Mouse (Mus musculus) hindbrain, embryonic 15.5 days (tissue): ENCODE data around the gene S100a1. TPM values are rescaled to one million over a fixed set of nuclear protein-coding genes. Genes with fewer than 3 reads are reported as not detected.
A peak's percentile ranks its signal among the peaks of the same experiment; 100 is the strongest.

Source experiments
- ATAC-seq: fragments of 200-750 bp; cut with Nextera tagmentation; 2 replicates; pipeline ENCODE4 v1.8.0; 2017; ENCODE audit warnings: low read depth, moderate number of reproducible peaks, moderate TSS enrichment; ENCODE audit not compliant: low FRiP score
- H3K27ac ChIP-seq: fragments of 300-500 bp; sonication (generic); replicated peaks from 2 replicates; pipeline ENCODE4 v1.5.1; 2015; ENCODE audit warnings: mild to moderate bottlenecking, inconsistent platforms
- H3K27me3 ChIP-seq: fragments of 300-500 bp; sonication (generic); 2 replicates; pipeline ENCODE4 v1.6.1; 2015; ENCODE audit warnings: control low read depth, inconsistent platforms
- H3K36me3 ChIP-seq: fragments of 300-500 bp; sonication (generic); 2 replicates; pipeline ENCODE4 v1.6.1; 2015; ENCODE audit warnings: control low read depth, inconsistent platforms
- H3K4me1 ChIP-seq: fragments of 300-500 bp; sonication (generic); replicated peaks from 2 replicates; pipeline ENCODE4 v1.6.1; 2015; ENCODE audit warnings: control low read depth, inconsistent platforms
- H3K4me2 ChIP-seq: fragments of 300-500 bp; sonication (generic); 2 replicates; pipeline ENCODE4 v1.6.1; 2015; ENCODE audit warnings: moderate library complexity, mild to moderate bottlenecking, inconsistent platforms
- H3K4me3 ChIP-seq: fragments of 300-500 bp; sonication (generic); 2 replicates; pipeline ENCODE4 v1.5.1; 2015; ENCODE audit warnings: mild to moderate bottlenecking, inconsistent platforms
- H3K9ac ChIP-seq: fragments of 300-500 bp; sonication (generic); 2 replicates; pipeline ENCODE4 v1.6.1; 2015; ENCODE audit warnings: inconsistent platforms
- H3K9me3 ChIP-seq: fragments of 300-500 bp; sonication (generic); 2 replicates; pipeline ENCODE4 v1.6.1; 2016; ENCODE audit warnings: control low read depth, inconsistent platforms
- WGBS: fragments of 180-500 bp; shearing (Covaris S2); methylation state at CpG from one replicate; pipeline ENCODE4 v1.1.7; 2015; 5-methylcytosine and 5-hydroxymethylcytosine counted together
- polyA plus RNA-seq: library from polyadenylated mRNA; unstranded; fragments of >200 nt; fragmentation: Nextera tagmentation; extraction: Ambion mirVana; gene quantifications from 2 replicates; pipeline ENCODE4 v1.2.1, GENCODE M21; 2015

S100a1 gene
- polyA plus RNA-seq = 19.9 and 23.6 TPM in 2 replicates

GRCm38 (mm10) chr3:90513796-90514590 is at the start of gene S100a1, which contains the start of gene S100a13:
Gene S100a1, minus strand, starts transcription at chr3:90514392.
Gene S100a13, plus strand, starts transcription at chr3:90514435.
- no peak for ATAC-seq
- no peak within 1 kb of the TSS for H3K27ac ChIP-seq
- peaks cover 14% of the 10 kb centered on the region for H3K4me1 ChIP-seq
- H3K9me3 ChIP-seq = no peaks in the 10 kb centered on the region
- peak within 1 kb of the TSS; percentile 34 for H3K4me3 ChIP-seq
- H3K27me3 ChIP-seq = peaks cover 33% of the 10 kb centered on the region
- peak within 1 kb of the TSS; percentile 67 for H3K4me2 ChIP-seq
- H3K9ac ChIP-seq = peak within 1 kb of the TSS; percentile 30; the same call in 1 of the 2 replicates
- no peaks in the 10 kb centered on the region for H3K36me3 ChIP-seq
- WGBS = 4% methylated on average over 25 of the region's 25 CpGs

GRCm38 (mm10) chr3:90560008-90560628 is 45.9 kb upstream of the S100a1 start, which contains the start of gene S100a3:
Gene S100a3, plus strand, starts transcription at chr3:90560578.
- Histone ChIP-seq H3K9ac (no peak within 1 kb of the TSS), H3K4me3 (no peak within 1 kb of the TSS), H3K4me2 (no peak within 1 kb of the TSS), H3K36me3 (no peaks in the 10 kb centered on the region), H3K9me3 (no peaks in the 10 kb centered on the region), H3K27me3 (no peaks in the 10 kb centered on the region), H3K4me1 (no peaks in the 10 kb centered on the region), H3K27ac (no peak within 1 kb of the TSS)
- WGBS = 84% methylated on average over 6 of the region's 6 CpGs
- ATAC-seq = no peak

- no peaks in the 10 kb centered on the region for H3K4me1 ChIP-seq
- H3K36me3 ChIP-seq = no peaks in the 10 kb centered on the region
- WGBS = 30% methylated on average over 5 of the region's 5 CpGs
- H3K9ac ChIP-seq = no peak overlapping the region
- no peak overlapping the region for H3K4me2 ChIP-seq
- no peaks in the 10 kb centered on the region for H3K9me3 ChIP-seq
- no peak overlapping the region for H3K27ac ChIP-seq
- no peaks in the 10 kb centered on the region for H3K27me3 ChIP-seq
- peak; percentile 93 for ATAC-seq
- no peak overlapping the region for H3K4me3 ChIP-seq
These were observed 41.8 kb upstream of the S100a1 start for GRCm38 (mm10) chr3:90555954-90556353.

GRCm38 (mm10) chr3:90552231-90552630 is 38.0 kb upstream of the S100a1 start:
- WGBS = 80% methylated on average over 2 of the region's 2 CpGs
- no peak overlapping the region for H3K4me3 ChIP-seq
- no peak overlapping the region for H3K9ac ChIP-seq
- no peaks in the 10 kb centered on the region for H3K4me1 ChIP-seq
- H3K27me3 ChIP-seq = no peaks in the 10 kb centered on the region
- no peaks in the 10 kb centered on the region for H3K9me3 ChIP-seq
- no peaks in the 10 kb centered on the region for H3K36me3 ChIP-seq
- H3K4me2 ChIP-seq = no peak overlapping the region
- H3K27ac ChIP-seq = no peak overlapping the region
- no peak for ATAC-seq

DNA sequence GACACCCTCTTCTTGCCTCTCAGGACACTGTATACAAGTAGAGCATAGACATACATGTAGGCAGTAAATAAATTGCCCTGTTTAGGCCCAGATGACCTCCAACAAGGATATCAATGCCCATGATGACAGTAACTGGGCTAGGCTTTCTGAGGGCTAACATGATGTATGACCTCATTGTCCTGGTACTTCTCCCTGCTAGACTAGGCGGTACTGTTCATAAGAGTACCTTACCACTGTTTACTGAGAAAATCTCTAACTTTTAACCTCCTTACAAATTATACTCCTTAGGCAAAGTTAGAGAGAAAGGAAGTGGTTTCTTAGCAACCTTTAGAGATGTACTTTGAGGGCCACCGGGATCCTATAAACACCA is 36.2 kb upstream of the S100a1 start:
- H3K4me1 ChIP-seq = no peaks in the 10 kb centered on the region
- ATAC-seq = no peak
- H3K4me2 ChIP-seq = no peak overlapping the region
- H3K9ac ChIP-seq = no peak overlapping the region
- no peaks in the 10 kb centered on the region for H3K9me3 ChIP-seq
- no peak overlapping the region for H3K4me3 ChIP-seq
- H3K27me3 ChIP-seq = no peaks in the 10 kb centered on the region
- no peaks in the 10 kb centered on the region for H3K36me3 ChIP-seq
- WGBS = 94% methylated on average over 2 of the region's 2 CpGs
- no peak overlapping the region for H3K27ac ChIP-seq

DNA sequence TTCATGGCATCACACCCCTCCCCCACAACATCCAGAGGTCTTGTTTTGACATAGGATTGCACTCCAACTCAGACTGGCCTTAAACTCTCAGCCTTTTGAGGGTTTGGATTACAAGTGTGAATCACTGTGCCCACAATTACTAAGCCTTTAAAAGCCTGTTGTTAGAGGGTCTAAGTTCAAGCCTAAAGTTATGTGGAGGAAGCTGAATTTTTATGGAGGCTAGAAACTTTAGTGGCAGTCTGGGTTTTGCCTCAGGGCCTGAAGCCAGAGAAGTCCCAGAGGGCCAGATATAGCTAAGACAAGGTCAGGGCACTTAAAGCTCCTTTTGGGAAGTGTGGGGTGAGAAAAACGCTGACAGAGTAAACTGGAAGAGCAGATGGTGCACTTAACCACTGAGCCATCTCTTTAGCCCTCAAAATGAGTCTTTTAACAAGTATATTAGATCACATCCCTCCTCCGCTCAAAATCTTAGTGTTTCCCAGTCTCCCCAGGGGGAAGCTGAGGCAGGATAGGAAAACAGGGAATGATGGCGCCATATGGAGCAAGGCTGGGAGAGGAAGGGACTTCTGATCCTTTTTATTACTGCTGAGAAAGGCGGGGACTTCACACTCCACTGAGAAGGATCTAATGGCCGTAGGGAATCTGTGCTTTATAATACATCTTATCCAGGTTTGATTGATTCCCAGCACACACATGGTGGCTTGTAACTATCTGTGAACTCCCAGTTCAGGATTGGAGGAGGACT is 35.7 kb upstream of the S100a1 start:
- H3K9me3 ChIP-seq = no peaks in the 10 kb centered on the region
- H3K4me2 ChIP-seq = no peak overlapping the region
- no peaks in the 10 kb centered on the region for H3K36me3 ChIP-seq
- no peak overlapping the region for H3K9ac ChIP-seq
- no peak overlapping the region for H3K27ac ChIP-seq
- no peak for ATAC-seq
- no peaks in the 10 kb centered on the region for H3K4me1 ChIP-seq
- no peak overlapping the region for H3K4me3 ChIP-seq
- H3K27me3 ChIP-seq = no peaks in the 10 kb centered on the region
- WGBS = 64% methylated on average over 5 of the region's 5 CpGs

DNA sequence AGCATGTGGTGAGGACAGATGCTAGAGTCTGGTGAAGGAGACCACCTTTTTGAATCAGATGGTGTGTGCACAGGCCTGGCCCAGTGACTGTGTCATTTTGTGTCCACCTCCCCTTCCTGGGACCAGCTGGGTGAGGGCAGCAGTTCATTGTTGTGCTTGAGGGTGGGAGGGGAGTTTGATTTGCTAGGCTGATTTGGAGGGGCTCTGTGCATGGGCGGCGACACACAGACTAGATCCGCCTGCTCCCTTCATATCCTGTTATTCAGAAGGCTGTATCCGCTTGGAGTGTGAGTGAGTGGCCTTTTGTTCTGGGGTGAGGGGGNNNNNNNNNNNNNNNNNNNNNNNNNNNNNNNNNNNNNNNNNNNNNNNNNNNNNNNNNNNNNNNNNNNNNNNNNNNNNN is 26.7 kb upstream of the S100a1 start:
- 0 out of 2 replicates have a peak, but pooled peaks cover 4% of the 10 kb centered on the region for H3K4me1 ChIP-seq
- H3K36me3 ChIP-seq = no peaks in the 10 kb centered on the region
- H3K27ac ChIP-seq = no peak overlapping the region
- H3K4me3 ChIP-seq = no peak overlapping the region
- no peak overlapping the region for H3K9ac ChIP-seq
- peak overlapping the region; percentile 21; the same call in 1 of the 2 replicates for H3K4me2 ChIP-seq
- peak; percentile 67 for ATAC-seq
- WGBS = 34% methylated on average over 4 of the region's 4 CpGs
- no peaks in the 10 kb centered on the region for H3K9me3 ChIP-seq
- H3K27me3 ChIP-seq = no peaks in the 10 kb centered on the region

DNA sequence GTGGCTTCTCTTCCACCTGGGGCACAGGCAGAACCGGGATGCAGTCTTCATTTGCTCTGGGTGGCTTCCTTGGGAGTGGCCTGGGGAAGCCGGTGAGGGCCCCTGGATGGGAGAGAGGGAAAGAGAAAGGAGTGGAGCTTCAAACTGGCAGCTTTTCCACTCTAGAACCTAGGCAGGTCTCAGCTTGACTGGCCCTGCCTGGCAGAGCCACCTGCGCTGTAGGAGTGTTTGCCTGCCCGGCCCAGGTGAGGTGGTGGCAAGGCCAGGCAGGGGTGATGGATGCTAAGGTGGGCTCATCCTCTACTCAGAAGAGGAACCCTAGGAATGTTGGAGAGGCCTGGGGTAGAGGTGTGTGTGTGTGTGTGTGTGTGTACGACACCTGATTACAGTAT is 23.7 kb upstream of the S100a1 start:
- no peaks in the 10 kb centered on the region for H3K27me3 ChIP-seq
- ATAC-seq = no peak
- 0 out of 2 replicates have a peak, but pooled peaks cover 4% of the 10 kb centered on the region for H3K4me1 ChIP-seq
- no peak overlapping the region for H3K4me3 ChIP-seq
- no peak overlapping the region for H3K27ac ChIP-seq
- H3K36me3 ChIP-seq = no peaks in the 10 kb centered on the region
- H3K9me3 ChIP-seq = no peaks in the 10 kb centered on the region
- no peak overlapping the region for H3K4me2 ChIP-seq
- H3K9ac ChIP-seq = no peak overlapping the region
- WGBS = 87% methylated on average over 5 of the region's 5 CpGs

DNA sequence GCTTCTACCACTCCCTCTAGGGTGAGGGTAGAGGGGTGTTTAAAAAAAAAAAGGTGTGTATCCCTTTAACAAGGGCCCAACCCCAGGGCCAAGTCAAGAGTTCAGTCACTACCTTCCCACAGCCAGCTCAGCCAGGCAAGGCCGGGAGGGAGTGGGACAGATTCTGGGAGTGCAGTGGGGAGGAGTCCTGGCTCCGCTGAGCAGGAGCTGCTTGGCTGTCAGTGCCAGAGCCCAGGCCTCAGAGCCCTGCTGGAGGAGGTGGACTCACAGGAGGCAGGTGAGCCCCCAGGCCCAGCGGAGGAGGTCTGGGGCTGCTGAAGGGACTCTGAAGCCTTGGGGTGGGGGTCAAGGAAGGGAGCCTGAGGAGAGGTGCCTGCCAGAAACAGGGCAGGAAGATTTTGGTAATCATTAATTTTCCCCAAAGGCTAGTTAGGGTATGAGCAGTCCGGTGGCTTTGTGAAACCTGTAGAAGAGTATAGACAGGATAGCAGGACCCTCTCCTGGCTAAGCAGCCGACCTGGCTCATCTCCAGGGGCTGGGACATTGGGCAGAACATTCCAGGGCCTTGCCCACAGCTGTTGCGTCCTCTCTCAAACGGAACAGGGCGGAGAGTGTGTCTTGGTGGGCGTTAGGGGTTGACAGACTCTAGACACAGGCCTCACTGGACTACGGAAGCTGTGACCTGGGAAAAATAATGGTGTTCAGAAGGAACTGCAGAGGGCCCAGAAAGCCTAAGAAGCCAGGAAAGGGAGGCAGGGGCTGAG is 23.1 kb upstream of the S100a1 start, which contains the start of gene S100a16:
Gene S100a16 (plus strand): TSS at position 114 of the 764 bp plus-strand sequence.
- H3K4me1 ChIP-seq = 0 out of 2 replicates have a peak, but pooled peaks cover 4% of the 10 kb centered on the region
- H3K27me3 ChIP-seq = no peaks in the 10 kb centered on the region
- H3K9me3 ChIP-seq = no peaks in the 10 kb centered on the region
- no peak within 1 kb of the TSS for H3K9ac ChIP-seq
- ATAC-seq = no peak; the same call in 1 of the 2 replicates
- H3K36me3 ChIP-seq = no peaks in the 10 kb centered on the region
- H3K4me3 ChIP-seq = no peak within 1 kb of the TSS
- H3K4me2 ChIP-seq = peak within 1 kb of the TSS; percentile 7; the same call in 1 of the 2 replicates
- WGBS = 35% methylated on average over 10 of the region's 10 CpGs
- H3K27ac ChIP-seq = no peak within 1 kb of the TSS

GRCm38 (mm10) chr3:90535446-90535845 is 21.3 kb upstream of the S100a1 start:
- H3K27me3 ChIP-seq = no peaks in the 10 kb centered on the region
- no peak for ATAC-seq
- 76% methylated on average over 1 of the region's 1 CpGs for WGBS
- H3K36me3 ChIP-seq = no peaks in the 10 kb centered on the region
- no peaks in the 10 kb centered on the region for H3K4me1 ChIP-seq
- no peak overlapping the region for H3K4me3 ChIP-seq
- no peak overlapping the region for H3K27ac ChIP-seq
- H3K9me3 ChIP-seq = no peaks in the 10 kb centered on the region
- H3K9ac ChIP-seq = no peak overlapping the region
- H3K4me2 ChIP-seq = no peak overlapping the region

DNA sequence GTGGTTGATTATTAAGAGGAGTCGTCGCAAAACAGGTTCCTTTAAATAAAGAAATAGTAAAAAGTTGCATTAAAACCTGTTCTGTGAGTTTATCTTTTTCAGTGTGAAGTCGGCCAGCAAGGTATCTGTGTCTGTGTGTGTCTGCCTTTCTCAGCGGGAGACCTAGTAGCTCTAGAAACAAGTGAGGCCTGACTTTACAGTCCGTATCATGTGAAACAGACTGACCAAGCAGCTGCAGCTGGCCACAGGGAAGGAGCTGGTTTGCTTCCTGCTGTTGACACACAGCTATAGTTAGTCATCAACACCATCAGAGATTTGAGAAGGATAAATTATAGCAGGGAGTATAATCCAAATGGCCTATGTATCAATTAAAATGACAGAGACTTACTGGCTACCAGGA is 17.5 kb upstream of the S100a1 start:
- Histone ChIP-seq H3K4me3 (no peak overlapping the region), H3K9ac (no peak overlapping the region), H3K4me1 (no peaks in the 10 kb centered on the region), H3K36me3 (no peaks in the 10 kb centered on the region), H3K4me2 (no peak overlapping the region), H3K9me3 (no peaks in the 10 kb centered on the region), H3K27me3 (no peaks in the 10 kb centered on the region), H3K27ac (no peak overlapping the region)
- whole genome bisulfite sequencing = 78% methylated on average over 5 of the region's 5 CpGs
- no peak for ATAC-seq
